Mouse (Mus musculus) neural tube, embryonic 12.5 days (tissue): ENCODE results near the gene 4921536K21Rik. TPM values are rescaled to one million over a fixed set of nuclear protein-coding genes. Genes with fewer than 3 reads are reported as not detected.

ENCODE experiments used
- ATAC-seq: fragments of 200-750 bp; cut with Nextera tagmentation; 2 replicates; pipeline ENCODE4 v1.8.0; 2017; ENCODE audit warnings: low read depth, mild to moderate bottlenecking, moderate TSS enrichment, moderate library complexity; ENCODE audit not compliant: low FRiP score
- H3K27ac ChIP-seq: fragments of 300-500 bp; sonication (generic); 2 replicates; pipeline ENCODE4 v1.5.1; 2016
- H3K27me3 ChIP-seq: fragments of 300-500 bp; sonication (generic); replicated peaks from 2 replicates; pipeline ENCODE4 v1.6.1; 2016; ENCODE audit warnings: mild to moderate bottlenecking
- H3K36me3 ChIP-seq: fragments of 300-500 bp; sonication (generic); 2 replicates; pipeline ENCODE4 v1.6.1; 2016; ENCODE audit warnings: mild to moderate bottlenecking
- H3K4me1 ChIP-seq: fragments of 300-500 bp; sonication (generic); 2 replicates; pipeline ENCODE4 v1.6.1; 2016
- H3K4me2 ChIP-seq: fragments of 300-500 bp; sonication (generic); replicated peaks from 2 replicates; pipeline ENCODE4 v1.6.1; 2016; ENCODE audit warnings: mild to moderate bottlenecking
- H3K4me3 ChIP-seq: fragments of 300-500 bp; sonication (generic); 2 replicates; pipeline ENCODE4 v1.5.1; 2016
- H3K9ac ChIP-seq: fragments of 300-500 bp; sonication (generic); 2 replicates; pipeline ENCODE4 v1.6.1; 2016; ENCODE audit warnings: mild to moderate bottlenecking
- H3K9me3 ChIP-seq: fragments of 300-500 bp; sonication (generic); 2 replicates; pipeline ENCODE4 v1.6.1; 2016; ENCODE audit warnings: mild to moderate bottlenecking
- WGBS: fragments of 180-500 bp; shearing (Covaris S2); methylation state at CpG from one replicate; pipeline ENCODE4 v1.1.7; 2016; 5-methylcytosine and 5-hydroxymethylcytosine counted together
- polyA plus RNA-seq: library from polyadenylated mRNA; unstranded; fragments of >200 nt; fragmentation: Nextera tagmentation; extraction: Ambion mirVana; gene quantifications from 2 replicates; pipeline ENCODE4 v1.2.1, GENCODE M21; 2016

4921536K21Rik gene
- polyA plus RNA-seq, 1 experiment from 2014 or later, result 0.47 TPM

- Histone ChIP-seq H3K4me3 (peak within 1 kb of the TSS; percentile 42), H3K4me2 (peak within 1 kb of the TSS; percentile 76), H3K9me3 (no peaks in the 10 kb centered on the region), H3K27ac (no peak within 1 kb of the TSS), H3K27me3 (peaks cover 5% of the 10 kb centered on the region; the same call in 1 of the 2 replicates), H3K9ac (peak within 1 kb of the TSS; percentile 57), H3K4me1 (0 out of 2 replicates have a peak, but pooled peaks cover 4% of the 10 kb centered on the region), H3K36me3 (no peaks in the 10 kb centered on the region)
- peak; percentile 92 for ATAC-seq
- WGBS, result 4% methylated on average over 53 of the region's 58 CpGs
These were observed 31.3 kb downstream of the 4921536K21Rik start, which contains the start of gene Osbp2 for GRCm38 (mm10) chr11:3863454-3864112. Osbp2 (minus strand) TSS chr11:3863903.

GRCm38 (mm10) chr11:3862661-3863453, 32.0 kb downstream of the 4921536K21Rik start:
- 0 out of 2 replicates have a peak, but pooled peaks have one; percentile 4 for ATAC-seq
- WGBS, result 74% methylated on average over 19 of the region's 19 CpGs

GRCm38 (mm10) chr11:3860361-3860760, 34.5 kb downstream of the 4921536K21Rik start:
- Histone ChIP-seq H3K4me3 (no peak overlapping the region), H3K4me1 (0 out of 2 replicates have a peak, but pooled peaks cover 4% of the 10 kb centered on the region), H3K27ac (no peak overlapping the region), H3K36me3 (no peaks in the 10 kb centered on the region), H3K9ac (no peak overlapping the region), H3K27me3 (peaks cover 5% of the 10 kb centered on the region; the same call in 1 of the 2 replicates), H3K9me3 (no peaks in the 10 kb centered on the region), H3K4me2 (no peak overlapping the region)
- ATAC-seq, result no peak
- WGBS, result 80% methylated on average over 4 of the region's 4 CpGs

More at GRCm38 (mm10) chr11:3862661-3863453, 32.0 kb downstream of the 4921536K21Rik start:
- Histone ChIP-seq H3K4me2 (peak overlapping the region; percentile 76), H3K27me3 (peaks cover 5% of the 10 kb centered on the region; the same call in 1 of the 2 replicates), H3K9me3 (no peaks in the 10 kb centered on the region), H3K4me1 (0 out of 2 replicates have a peak, but pooled peaks cover 4% of the 10 kb centered on the region), H3K9ac (peak overlapping the region; percentile 57; the same call in 1 of the 2 replicates), H3K36me3 (no peaks in the 10 kb centered on the region), H3K27ac (no peak overlapping the region), H3K4me3 (peak overlapping the region; percentile 42; the same call in 1 of the 2 replicates)

GRCm38 (mm10) chr11:3859778-3860177, 35.1 kb downstream of the 4921536K21Rik start:
- no peak for ATAC-seq
- H3K4me3 ChIP-seq, result no peak overlapping the region
- no peak overlapping the region for H3K27ac ChIP-seq
- 0 out of 2 replicates have a peak, but pooled peaks cover 4% of the 10 kb centered on the region for H3K4me1 ChIP-seq
- H3K9me3 ChIP-seq, result no peaks in the 10 kb centered on the region
- H3K9ac ChIP-seq, result no peak overlapping the region
- peaks cover 5% of the 10 kb centered on the region; the same call in 1 of the 2 replicates for H3K27me3 ChIP-seq
- no peaks in the 10 kb centered on the region for H3K36me3 ChIP-seq
- H3K4me2 ChIP-seq, result no peak overlapping the region
- WGBS, result 91% methylated on average over 4 of the region's 4 CpGs

GRCm38 (mm10) chr11:3857902-3858301, 37.0 kb downstream of the 4921536K21Rik start:
- no peaks in the 10 kb centered on the region for H3K4me1 ChIP-seq
- H3K4me2 ChIP-seq, result no peak overlapping the region
- H3K4me3 ChIP-seq, result no peak overlapping the region
- no peaks in the 10 kb centered on the region for H3K36me3 ChIP-seq
- H3K27me3 ChIP-seq, result peaks cover 5% of the 10 kb centered on the region; the same call in 1 of the 2 replicates
- H3K27ac ChIP-seq, result no peak overlapping the region
- no peak for ATAC-seq
- H3K9ac ChIP-seq, result no peak overlapping the region
- peaks cover 2% of the 10 kb centered on the region; the same call in 1 of the 2 replicates for H3K9me3 ChIP-seq
- 79% methylated on average over 5 of the region's 5 CpGs for WGBS

- ATAC-seq, result no peak
- no peak overlapping the region for H3K4me3 ChIP-seq
- 91% methylated on average over 5 of the region's 5 CpGs for WGBS
These were observed 39.1 kb downstream of the 4921536K21Rik start for GRCm38 (mm10) chr11:3855846-3856245.

GRCm38 (mm10) chr11:3854156-3854555, 40.7 kb downstream of the 4921536K21Rik start:
- H3K9me3 ChIP-seq, result peaks cover 2% of the 10 kb centered on the region; the same call in 1 of the 2 replicates
- no peaks in the 10 kb centered on the region for H3K27me3 ChIP-seq
- no peak overlapping the region for H3K4me3 ChIP-seq
- H3K36me3 ChIP-seq, result no peaks in the 10 kb centered on the region
- ATAC-seq, result no peak
- H3K4me1 ChIP-seq, result no peaks in the 10 kb centered on the region
- H3K4me2 ChIP-seq, result no peak overlapping the region
- H3K27ac ChIP-seq, result no peak overlapping the region
- H3K9ac ChIP-seq, result no peak overlapping the region
- 93% methylated on average over 3 of the region's 3 CpGs for WGBS

More at GRCm38 (mm10) chr11:3855846-3856245, 39.1 kb downstream of the 4921536K21Rik start:
- no peak overlapping the region for H3K9ac ChIP-seq
- H3K36me3 ChIP-seq, result no peaks in the 10 kb centered on the region
- no peak overlapping the region for H3K4me2 ChIP-seq
- H3K27me3 ChIP-seq, result no peaks in the 10 kb centered on the region
- H3K27ac ChIP-seq, result no peak overlapping the region
- peaks cover 2% of the 10 kb centered on the region; the same call in 1 of the 2 replicates for H3K9me3 ChIP-seq
- H3K4me1 ChIP-seq, result no peaks in the 10 kb centered on the region

- Histone ChIP-seq H3K9ac (no peak overlapping the region), H3K27ac (no peak overlapping the region), H3K4me2 (no peak overlapping the region), H3K4me3 (no peak overlapping the region), H3K27me3 (no peaks in the 10 kb centered on the region), H3K36me3 (no peaks in the 10 kb centered on the region), H3K9me3 (peaks cover 2% of the 10 kb centered on the region; the same call in 1 of the 2 replicates), H3K4me1 (no peaks in the 10 kb centered on the region)
- 61% methylated on average over 5 of the region's 5 CpGs for WGBS
- peak; percentile 41; the same call in 1 of the 2 replicates for ATAC-seq
These were observed 41.3 kb downstream of the 4921536K21Rik start for GRCm38 (mm10) chr11:3853481-3854034.

GRCm38 (mm10) chr11:3853031-3853430, 41.9 kb downstream of the 4921536K21Rik start:
- Histone ChIP-seq H3K4me3 (no peak overlapping the region), H3K27ac (no peak overlapping the region), H3K27me3 (no peaks in the 10 kb centered on the region), H3K9me3 (peaks cover 2% of the 10 kb centered on the region; the same call in 1 of the 2 replicates), H3K4me1 (no peaks in the 10 kb centered on the region), H3K4me2 (no peak overlapping the region), H3K36me3 (no peaks in the 10 kb centered on the region), H3K9ac (no peak overlapping the region)
- WGBS, result 96% methylated on average over 10 of the region's 10 CpGs
- no peak for ATAC-seq

- no peak for ATAC-seq
- Histone ChIP-seq H3K36me3 (no peaks in the 10 kb centered on the region), H3K9ac (no peak overlapping the region), H3K9me3 (peaks cover 2% of the 10 kb centered on the region; the same call in 1 of the 2 replicates), H3K4me1 (no peaks in the 10 kb centered on the region), H3K27ac (no peak overlapping the region), H3K4me2 (no peak overlapping the region), H3K4me3 (no peak overlapping the region), H3K27me3 (no peaks in the 10 kb centered on the region)
- WGBS, result 86% methylated on average over 4 of the region's 4 CpGs
These were observed 43.0 kb downstream of the 4921536K21Rik start for GRCm38 (mm10) chr11:3851872-3852271.

- peaks cover 2% of the 10 kb centered on the region; the same call in 1 of the 2 replicates for H3K9me3 ChIP-seq
- H3K4me2 ChIP-seq, result no peak overlapping the region
- 70% methylated on average over 5 of the region's 5 CpGs for WGBS
- H3K27ac ChIP-seq, result no peak overlapping the region
- ATAC-seq, result no peak
- H3K4me3 ChIP-seq, result no peak overlapping the region
- no peak overlapping the region for H3K9ac ChIP-seq
- H3K36me3 ChIP-seq, result no peaks in the 10 kb centered on the region
- H3K27me3 ChIP-seq, result no peaks in the 10 kb centered on the region
- no peaks in the 10 kb centered on the region for H3K4me1 ChIP-seq
These were observed 44.1 kb downstream of the 4921536K21Rik start for GRCm38 (mm10) chr11:3850746-3851277.
